Mouse (Mus musculus) layer of hippocampus, adult 18-20 months (tissue): ENCODE results near the gene Pla2g2f. TPM values are rescaled to one million over a fixed set of nuclear protein-coding genes. Genes with fewer than 3 reads are reported as not detected.

ENCODE experiments used
- DNase-seq, 2 experiments: peaks; one replicate each; pipeline ENCODE4 v3.0.0; 2022; ENCODE audit warnings: low spot score in 2 of 2
- total RNA-seq, 2 experiments: library from RNA; stranded (reverse); gene quantifications; 2 replicates each; pipeline ENCODE4 v1.2.3; 2021

The Pla2g2f gene
- total RNA-seq, 2 experiments from 2014 or later: 1.8 to 2.3 TPM

DNA sequence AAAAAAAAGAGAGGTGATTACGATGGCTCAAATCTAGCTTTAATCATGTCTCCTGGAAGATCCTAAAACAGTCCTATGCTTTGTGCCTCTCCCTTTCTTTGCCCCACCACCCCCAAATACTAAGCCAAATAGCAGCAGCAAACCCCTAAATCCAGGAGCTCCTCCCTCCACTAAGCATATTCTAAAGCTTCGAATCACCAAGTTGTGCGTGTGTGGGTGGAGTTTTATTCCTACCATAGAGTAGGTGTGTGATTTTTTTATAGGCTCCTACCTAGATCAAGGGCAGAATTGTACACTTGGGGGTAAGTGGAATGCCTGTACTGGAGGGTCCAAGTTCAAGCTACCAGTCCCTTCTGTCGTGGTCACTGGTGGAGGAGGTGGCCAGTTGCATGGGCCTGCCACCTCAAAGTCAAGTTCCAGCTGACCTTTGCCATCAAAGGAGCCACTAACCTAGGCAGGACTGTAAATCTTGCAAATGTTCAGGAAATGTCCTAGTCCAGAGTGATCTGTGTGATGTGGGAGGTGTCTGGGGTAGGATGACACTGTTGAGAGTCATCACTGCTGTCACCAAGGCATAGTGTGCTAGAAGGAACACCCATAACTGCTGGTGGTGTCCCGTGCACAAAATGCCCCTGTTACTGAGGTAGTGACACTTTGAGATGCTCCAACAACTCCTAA, 38.7 kb downstream of the Pla2g2f start:
- DNase-seq: no peak

DNA sequence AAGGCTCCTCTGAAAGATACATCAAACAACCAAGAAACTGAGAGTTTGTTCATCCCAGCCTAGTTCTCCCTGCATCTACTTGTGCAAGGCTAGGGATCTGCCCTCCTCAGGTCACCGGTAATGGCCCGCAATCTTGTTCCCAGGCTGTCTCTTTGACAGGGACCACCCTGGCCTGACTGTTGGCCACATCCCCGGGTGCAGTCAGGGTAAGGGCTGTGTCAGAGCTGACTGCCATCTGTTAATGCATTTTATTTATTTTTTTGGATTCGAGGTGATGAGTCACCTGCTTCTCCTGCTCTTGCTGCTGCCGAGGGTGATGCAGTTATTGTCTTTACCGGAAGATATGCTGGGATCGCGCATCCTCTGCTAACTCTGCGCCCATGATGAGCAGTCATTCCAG, 40.7 kb downstream of the Pla2g2f start:
- DNase-seq: no peak

DNA sequence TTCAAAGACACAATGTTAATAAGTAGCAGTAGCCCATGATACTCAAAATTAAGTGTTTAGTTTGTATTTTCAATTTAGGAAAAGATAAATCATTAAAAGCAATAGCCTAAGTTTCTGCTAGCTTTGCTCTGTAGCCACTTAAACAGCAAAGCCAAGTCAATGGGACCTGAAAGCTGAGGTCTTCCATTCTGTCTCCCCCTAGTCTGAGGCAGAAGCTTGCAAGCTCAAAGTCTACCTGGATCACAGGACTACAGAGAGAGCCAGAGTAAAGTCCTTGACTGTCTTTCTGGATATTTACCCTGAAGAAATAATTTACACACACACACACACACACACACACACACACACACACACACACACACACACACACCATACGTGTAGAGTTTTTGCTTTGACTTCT, 43.2 kb downstream of the Pla2g2f start:
- no peak for DNase-seq

DNA sequence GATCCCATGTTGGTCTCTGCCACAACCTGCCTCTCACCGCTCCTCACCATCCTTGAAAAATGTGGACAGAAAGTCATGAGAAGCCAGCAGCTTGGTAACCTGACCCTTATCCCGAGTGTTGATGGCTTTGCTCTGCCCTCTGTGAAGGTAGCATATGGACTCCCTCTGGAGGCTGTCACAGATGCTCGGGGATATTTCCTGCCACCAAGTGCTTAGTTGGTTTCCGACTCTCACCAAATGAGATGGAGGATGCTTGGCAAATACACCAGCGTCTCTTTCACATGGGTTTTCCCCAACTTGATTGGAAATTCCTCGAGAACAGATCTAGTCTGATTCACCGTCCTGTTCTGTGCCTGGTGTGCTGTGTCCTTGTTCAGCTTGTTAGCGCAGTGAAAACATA, 44.8 kb downstream of the Pla2g2f start:
- peak in 1 of 2 experiments; percentile 47 for DNase-seq

DNA sequence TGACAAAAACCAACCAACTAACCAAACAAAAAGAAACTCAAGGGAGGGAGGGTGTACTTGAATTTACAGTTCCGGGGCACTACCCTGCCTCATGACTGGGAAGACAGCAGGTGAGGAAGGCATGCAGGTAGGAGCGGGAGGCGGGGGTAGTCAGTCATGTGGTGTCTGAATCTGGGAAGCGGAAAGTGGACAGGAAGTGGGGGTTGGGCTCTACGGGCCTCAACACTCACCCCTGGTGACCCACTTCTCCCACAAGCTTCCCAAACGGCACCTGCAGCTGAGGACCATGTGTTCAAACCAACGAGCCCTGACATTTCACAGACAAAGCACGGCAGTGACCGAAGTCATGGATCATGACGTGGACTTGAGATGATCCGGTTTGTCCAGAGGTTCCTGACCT, 45.3 kb downstream of the Pla2g2f start:
- no peak for DNase-seq

DNA sequence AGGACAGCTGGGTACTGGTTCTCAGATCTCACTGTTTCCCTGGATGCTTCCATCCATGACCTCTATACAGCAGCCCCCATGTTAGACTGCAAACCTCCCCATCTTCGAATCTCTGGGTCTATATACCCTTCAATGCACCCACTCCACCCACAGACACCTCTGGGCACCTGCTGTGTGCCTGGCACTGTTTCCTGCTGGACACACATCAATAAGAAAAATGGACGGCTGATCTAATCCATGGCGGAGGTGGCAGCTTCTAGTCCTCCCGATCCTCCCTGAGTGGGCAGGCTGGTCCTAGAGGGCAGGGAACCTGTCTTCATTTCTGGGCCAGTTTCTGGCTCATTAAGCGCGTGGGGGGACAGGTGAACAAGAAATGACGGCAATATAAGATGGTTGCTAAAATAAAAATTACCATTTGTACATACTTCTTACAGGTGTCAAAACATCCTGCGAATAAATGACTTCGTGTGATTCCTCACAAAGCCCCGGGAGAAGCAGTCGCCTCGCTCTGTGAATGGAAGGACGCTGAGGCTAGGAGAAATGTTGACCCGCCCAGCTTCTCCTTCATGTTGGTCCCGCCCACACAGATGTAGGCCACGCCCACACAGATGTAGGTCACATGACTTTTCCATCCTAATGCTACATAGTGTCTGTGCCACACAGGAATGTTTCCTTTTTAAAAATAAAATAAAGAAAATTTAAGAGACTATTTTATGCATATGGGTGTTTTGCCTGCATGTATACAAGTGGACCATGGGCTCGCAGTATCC, 46.2 kb downstream of the Pla2g2f start:
- no peak for DNase-seq

DNA sequence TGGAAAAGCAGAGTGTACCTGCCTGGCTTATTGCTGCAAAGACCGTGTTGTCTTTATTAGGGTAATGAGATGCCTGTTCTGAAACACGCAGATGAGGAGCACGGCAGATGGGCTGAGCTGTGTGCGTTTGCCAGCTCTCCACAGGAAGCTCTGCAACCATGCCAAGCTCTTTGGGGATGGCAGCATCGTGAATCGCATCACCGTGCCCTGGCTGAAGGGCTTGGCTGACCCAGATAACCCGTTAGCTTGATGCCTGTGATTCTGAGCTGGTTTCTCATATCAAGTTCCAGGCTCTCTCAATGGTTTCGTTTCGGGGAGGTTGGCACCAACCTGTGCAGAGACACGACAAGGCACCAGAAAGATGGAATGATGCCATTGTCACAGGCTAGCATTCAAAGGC, 46.8 kb downstream of the Pla2g2f start:
- peak in 1 of 2 experiments; percentile 81 for DNase-seq

DNA sequence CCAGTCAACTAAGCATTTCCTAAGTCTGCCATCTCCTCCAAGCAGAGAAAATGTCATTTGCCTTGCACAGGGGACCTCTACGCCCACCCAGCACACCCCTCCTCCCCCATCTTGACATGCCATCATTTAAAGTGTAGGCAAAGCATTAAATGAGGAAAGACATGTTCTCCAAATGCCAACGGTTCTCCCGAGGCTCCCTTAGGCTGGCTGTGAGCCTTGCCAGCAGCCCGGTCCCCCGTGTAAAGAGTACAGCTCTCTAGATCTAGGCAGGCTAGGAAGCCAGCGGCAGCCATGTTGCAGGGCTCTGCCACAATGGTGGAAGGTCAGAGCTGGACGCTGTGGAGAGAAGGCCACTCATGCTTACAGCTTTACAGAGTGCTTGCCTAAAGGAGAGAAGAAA, 47.5 kb downstream of the Pla2g2f start:
- DNase-seq: no peak

DNA sequence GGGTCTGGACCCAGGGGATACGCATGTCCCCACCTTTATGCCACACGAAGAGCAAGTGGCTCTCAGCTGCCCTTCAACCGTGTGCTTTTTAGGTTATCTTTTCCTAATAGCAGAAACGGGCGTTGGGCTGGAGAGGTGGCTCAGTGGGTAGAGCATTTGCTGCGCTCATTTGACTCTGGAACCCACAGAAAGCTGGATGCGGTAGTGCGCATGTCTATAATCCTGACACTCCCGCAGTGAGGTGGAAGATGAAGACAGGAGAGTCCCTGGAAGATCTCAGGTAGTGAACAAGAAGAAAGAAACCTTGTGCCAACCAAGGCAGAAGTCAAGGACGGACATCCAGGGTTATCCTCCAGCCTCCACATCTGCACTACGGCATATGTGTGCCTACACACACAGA, 48.2 kb downstream of the Pla2g2f start:
- no peak for DNase-seq

DNA sequence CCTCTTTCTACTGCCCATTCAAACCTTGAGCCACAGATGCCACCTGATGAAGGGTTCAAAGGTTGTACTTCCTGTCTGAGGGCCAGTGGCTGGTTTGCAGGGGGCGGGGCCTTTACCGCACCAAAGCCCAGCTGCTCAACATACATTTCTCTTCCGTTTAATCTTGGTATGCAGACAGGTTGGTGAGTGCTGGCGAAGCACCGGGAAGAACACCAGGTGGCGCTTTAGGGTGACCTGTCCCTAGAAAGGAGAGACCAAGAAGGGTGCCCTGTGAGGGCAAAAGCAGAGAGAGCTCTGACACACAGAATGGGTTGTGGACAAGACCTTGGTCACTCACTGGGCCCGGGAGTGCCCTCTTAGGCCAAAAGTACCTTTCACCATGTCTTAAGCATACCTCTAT, 48.8 kb downstream of the Pla2g2f start:
- peak in 1 of 2 experiments; percentile 68 for DNase-seq

DNA sequence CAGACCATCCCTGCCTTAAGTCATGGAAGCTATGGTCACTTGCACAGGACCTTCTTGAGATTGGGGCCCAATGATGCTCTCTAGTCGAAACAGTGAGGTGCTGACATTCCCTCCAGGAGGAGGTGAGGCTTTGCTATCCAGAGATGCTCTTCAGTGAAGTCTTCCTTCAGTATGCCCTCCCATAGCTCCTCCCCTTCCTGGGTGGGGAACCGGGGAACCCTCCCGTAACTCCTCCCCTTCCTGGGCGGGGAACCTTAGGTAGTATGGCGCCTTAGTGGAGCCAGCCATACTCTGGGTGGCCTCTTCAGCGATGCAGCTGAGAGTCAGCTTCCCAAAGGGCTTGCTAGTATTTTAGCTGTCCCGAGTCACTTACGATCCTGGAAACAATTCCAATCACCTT, 50.8 kb downstream of the Pla2g2f start:
- no peak for DNase-seq

DNA sequence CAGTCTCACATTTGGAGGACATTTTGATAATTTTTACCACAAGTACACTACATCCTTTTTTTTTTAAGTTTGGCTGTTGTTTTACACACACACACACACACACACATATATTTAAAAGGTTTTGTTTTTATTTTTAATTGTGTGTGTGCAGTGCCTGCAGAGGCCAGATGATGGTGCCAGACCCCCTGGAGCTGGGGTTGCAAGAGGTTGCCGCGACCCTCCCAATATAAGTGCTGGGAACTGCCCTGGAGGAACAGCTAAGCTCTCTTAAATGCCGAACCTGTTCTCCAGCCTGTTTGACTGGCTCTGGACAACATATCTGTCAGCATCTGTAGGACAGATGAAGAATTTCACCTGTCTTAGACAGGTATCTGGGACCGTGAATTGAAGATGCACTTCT, 53.3 kb downstream of the Pla2g2f start:
- DNase-seq: no peak

DNA sequence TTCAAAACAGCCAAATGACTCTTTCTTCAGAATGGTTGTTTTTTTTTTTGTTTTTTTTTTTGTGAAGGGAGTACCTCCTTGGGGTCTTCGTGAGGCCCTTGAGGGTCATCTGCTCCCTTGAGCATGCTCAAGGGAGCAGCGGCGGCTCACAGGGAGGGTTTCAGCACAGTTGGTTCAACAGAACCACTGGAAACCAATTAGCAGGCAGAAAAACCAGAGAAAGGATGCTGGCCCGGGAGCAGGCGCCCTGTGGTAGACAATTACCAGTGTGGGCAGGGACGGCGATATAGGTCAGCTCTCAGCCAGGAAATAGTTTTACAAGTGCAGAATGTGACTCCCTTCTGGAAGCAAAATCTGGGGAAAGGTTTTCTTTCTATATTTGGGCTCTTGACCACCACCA, 53.8 kb downstream of the Pla2g2f start:
- DNase-seq: no peak

DNA sequence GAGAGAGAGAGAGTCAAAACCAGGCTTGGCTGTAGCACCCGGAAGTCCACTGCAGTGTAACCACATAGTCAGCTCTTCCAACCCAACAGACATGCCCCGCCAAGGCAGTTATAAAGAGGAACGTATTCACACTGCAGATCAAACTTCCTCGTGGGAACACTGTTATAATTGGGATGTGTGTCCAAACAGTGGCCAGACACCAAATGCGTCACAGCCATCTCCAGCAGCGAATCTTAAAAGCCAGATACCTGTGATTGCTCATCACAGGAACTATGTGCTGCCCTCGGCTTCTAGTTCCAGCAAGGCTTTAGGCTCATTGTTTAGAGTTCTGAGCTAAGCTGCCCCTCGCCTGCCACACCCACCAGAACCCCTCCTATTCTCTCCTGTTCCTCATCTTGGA, 54.9 kb downstream of the Pla2g2f start:
- no peak for DNase-seq

DNA sequence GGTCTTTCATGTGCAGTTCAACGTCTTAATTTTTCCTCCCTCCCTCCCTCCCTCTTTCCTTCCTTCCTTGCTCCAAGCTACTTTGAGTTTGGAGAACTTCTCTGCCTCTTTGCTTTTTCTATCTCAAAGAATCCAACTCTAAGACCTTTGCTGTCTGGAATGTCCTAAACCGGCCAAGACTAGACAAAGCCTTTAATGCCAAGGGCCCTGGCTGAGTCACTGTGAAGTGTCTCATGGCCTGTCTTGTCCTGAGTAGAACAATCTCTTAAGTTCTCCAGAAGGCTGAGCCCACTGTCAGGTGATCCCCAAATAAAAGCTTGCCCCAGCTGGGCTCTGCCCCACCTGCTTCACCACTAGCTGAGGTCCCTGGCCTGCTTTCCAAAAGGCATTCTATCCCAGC, 55.4 kb downstream of the Pla2g2f start:
- no peak for DNase-seq

DNA sequence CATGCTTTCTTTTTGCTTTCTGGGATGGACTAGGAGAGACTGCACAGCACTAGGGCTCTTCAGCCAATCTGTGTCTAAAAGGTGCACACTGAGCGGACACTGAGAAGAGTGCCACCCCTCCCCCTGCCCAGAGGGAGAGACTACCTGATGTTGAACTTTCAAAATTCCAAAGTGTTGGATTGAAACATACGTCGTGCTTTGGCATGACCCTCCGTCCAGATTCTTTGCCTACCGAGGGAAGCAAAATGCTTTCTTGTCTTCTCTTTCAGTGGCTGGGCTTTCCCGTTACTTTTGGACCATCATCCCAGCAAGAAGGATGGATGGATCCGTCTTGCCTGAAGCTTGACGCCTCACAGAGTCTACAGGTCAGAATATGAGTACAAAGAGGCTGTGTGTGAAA, 56.3 kb downstream of the Pla2g2f start:
- no peak for DNase-seq

Other genes with a start within 250 kb of the Pla2g2f start
- 1 to 10 TPM; 4.3 to 4.6 TPM for gene Vwa5b1, start 121.7 kb downstream of the Pla2g2f start, total RNA-seq
- under 1 TPM in 1 of 2 experiments, not detected in 1; 0.10 TPM for gene Pla2g2c, start 32.8 kb downstream of the Pla2g2f start, total RNA-seq
- 1 to 10 TPM; 1.0 to 2.3 TPM for gene Ubxn10, start 20.5 kb downstream of the Pla2g2f start, total RNA-seq
- under 1 TPM; 0.56 to 0.62 TPM for gene Pla2g2d, start 18.1 kb upstream of the Pla2g2f start, total RNA-seq
- 1 to 10 TPM; 1.3 to 2.3 TPM for gene Pla2g5, start 105.9 kb upstream of the Pla2g2f start, total RNA-seq
- gene Gm13030, start 116.3 kb upstream of the Pla2g2f start, total RNA-seq: not detected
- not detected for gene Pla2g2e, start 120.3 kb upstream of the Pla2g2f start, total RNA-seq
- 10 to 100 TPM; 10.9 to 13.1 TPM for gene Otud3, start 156.3 kb upstream of the Pla2g2f start, total RNA-seq
- not detected for gene Rnf186, start 209.5 kb upstream of the Pla2g2f start, total RNA-seq
- 1 to 10 TPM; 2.9 to 3.0 TPM for gene Tmco4, start 215.3 kb upstream of the Pla2g2f start, total RNA-seq